Mouse (Mus musculus): ENCODE data around the gene Mettl21e.

DNA sequence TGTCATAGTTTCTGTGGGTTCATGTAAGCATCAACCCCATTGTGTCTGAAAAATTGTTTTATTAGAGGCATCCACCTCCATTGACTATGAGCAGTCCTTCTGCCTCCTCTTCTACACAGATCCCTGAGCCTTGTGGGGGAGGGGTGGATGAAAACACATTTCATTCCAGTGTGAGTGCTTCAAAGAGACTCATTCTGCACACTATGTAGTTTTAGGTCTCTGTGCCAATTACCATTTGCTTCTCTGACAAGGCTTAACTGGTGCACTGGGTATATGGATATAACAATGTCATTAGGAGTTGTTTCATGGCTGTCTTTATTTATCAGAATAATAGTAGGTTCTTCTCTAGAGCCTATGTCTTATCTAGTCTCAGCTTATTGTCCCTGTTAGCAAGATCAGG lies 32.4 kb downstream of the Mettl21e start:
- TF ChIP-seq POLR2A (IDR thresholded peaks at IDR 0.05; ENCODE audit: low read depth, low read length) = no peak
- no peak for TF ChIP-seq CTCF (IDR thresholded peaks at IDR 0.05; ENCODE audit: extremely low read depth, insufficient read depth, insufficient read length, insufficient replicate concordance)
